Mouse (Mus musculus) kidney, embryonic 16.5 days (tissue): ENCODE measurements around the gene Col6a4. TPM values are rescaled to one million over a fixed set of nuclear protein-coding genes. Genes with fewer than 3 reads are reported as not detected.

Experiments used
- ATAC-seq: fragments of 200-750 bp; cut with Nextera tagmentation; 2 replicates; pipeline ENCODE4 v1.8.0; 2017; ENCODE audit warnings: moderate TSS enrichment; ENCODE audit not compliant: low FRiP score, low TSS enrichment
- H3K27ac ChIP-seq: fragments of 300-500 bp; sonication (generic); 2 replicates; pipeline ENCODE4 v1.5.1; 2014; ENCODE audit warnings: low read length
- H3K27me3 ChIP-seq: fragments of 300-500 bp; sonication (generic); 2 replicates; pipeline ENCODE4 v1.6.1; 2014; ENCODE audit warnings: low read length, control low read depth, mixed read lengths; ENCODE audit not compliant: insufficient read depth
- H3K36me3 ChIP-seq: fragments of 300-500 bp; sonication (generic); 2 replicates; pipeline ENCODE4 v1.6.1; 2014; ENCODE audit warnings: low read length, control low read depth, mixed read lengths; ENCODE audit not compliant: insufficient read depth
- H3K4me1 ChIP-seq: fragments of 300-500 bp; sonication (generic); 2 replicates; pipeline ENCODE4 v1.6.1; 2014; ENCODE audit warnings: low read length, control low read depth, mixed read lengths; ENCODE audit not compliant: insufficient read depth
- H3K4me2 ChIP-seq: fragments of 300-500 bp; sonication (generic); replicated peaks from 2 replicates; pipeline ENCODE4 v1.6.1; 2014; ENCODE audit warnings: low read depth, low read length
- H3K4me3 ChIP-seq: fragments of 300-500 bp; sonication (generic); 2 replicates; pipeline ENCODE4 v1.5.1; 2014; ENCODE audit warnings: mild to moderate bottlenecking, low read length
- H3K9ac ChIP-seq: fragments of 300-500 bp; sonication (generic); replicated peaks from 2 replicates; pipeline ENCODE4 v1.6.1; 2014; ENCODE audit warnings: low read length
- H3K9me3 ChIP-seq: fragments of 300-500 bp; sonication (generic); 2 replicates; pipeline ENCODE4 v1.6.1; 2016; ENCODE audit warnings: low read length, control low read depth
- WGBS: fragments of 180-500 bp; shearing (Covaris S2); extraction: QIAGEN DNeasy Blood & Tissue Kit; methylation state at CpG from one replicate; pipeline ENCODE4 v1.1.7; 2014; 5-methylcytosine and 5-hydroxymethylcytosine counted together
- polyA plus RNA-seq: library from polyadenylated mRNA; unstranded; fragments of >200 nt; fragmentation: Nextera tagmentation; extraction: Ambion mirVana; gene quantifications from 2 replicates; pipeline ENCODE4 v1.2.1, GENCODE M21; 2015

The Col6a4 gene
- polyA plus RNA-seq, 1 experiment from 2014 or later = 0.75 TPM

GRCm38 (mm10) chr9:106119075-106119474 lies 22.5 kb upstream of the Col6a4 start:
- no peak overlapping the region for H3K9ac ChIP-seq
- no peaks in the 10 kb centered on the region for H3K9me3 ChIP-seq
- no peaks in the 10 kb centered on the region for H3K4me1 ChIP-seq
- no peak for ATAC-seq
- H3K36me3 ChIP-seq = no peaks in the 10 kb centered on the region
- no peak overlapping the region for H3K4me3 ChIP-seq
- no peak overlapping the region for H3K4me2 ChIP-seq
- H3K27me3 ChIP-seq = no peaks in the 10 kb centered on the region
- no peak overlapping the region for H3K27ac ChIP-seq
- 81% methylated on average over 9 of the region's 9 CpGs for WGBS

GRCm38 (mm10) chr9:106115801-106116424 lies 19.3 kb upstream of the Col6a4 start:
- Histone ChIP-seq H3K9ac (no peak overlapping the region), H3K36me3 (no peaks in the 10 kb centered on the region), H3K4me2 (no peak overlapping the region; the same call in 1 of the 2 replicates), H3K4me3 (no peak overlapping the region), H3K27me3 (no peaks in the 10 kb centered on the region), H3K27ac (no peak overlapping the region), H3K9me3 (no peaks in the 10 kb centered on the region), H3K4me1 (no peaks in the 10 kb centered on the region)
- ATAC-seq = no peak
- 33% methylated on average over 13 of the region's 13 CpGs for WGBS

DNA sequence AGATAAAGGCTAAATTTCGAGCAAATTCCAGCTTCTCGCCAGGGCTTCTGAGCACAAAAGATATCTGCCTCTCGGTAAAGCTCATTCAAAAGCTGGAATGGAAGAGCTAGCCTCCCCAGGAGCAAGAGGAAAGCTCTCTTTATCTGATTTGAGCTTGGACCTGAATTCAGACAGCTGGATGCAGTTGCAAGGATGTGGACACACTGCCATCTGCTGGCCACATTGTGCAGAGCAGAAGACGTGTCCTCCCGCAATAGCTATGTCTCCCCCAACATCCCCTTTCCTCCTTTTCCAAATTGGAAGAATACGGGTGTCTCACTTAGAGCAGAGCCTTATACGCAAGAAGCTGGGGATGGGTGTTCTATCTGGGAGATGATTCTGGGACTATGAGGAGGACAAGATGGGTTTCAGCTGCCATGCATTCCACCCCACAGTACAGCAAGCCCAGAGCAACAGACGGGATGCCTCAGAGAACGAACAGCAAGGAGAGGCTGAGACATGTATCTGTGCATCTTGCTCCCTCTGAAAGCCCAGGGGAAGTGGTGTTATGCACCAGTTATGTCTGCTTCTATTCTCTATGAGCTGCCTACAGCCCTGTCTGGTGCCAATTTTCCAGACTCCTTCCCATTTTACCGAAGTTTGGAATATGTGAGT lies 16.3 kb upstream of the Col6a4 start:
- no peaks in the 10 kb centered on the region for H3K27me3 ChIP-seq
- no peak overlapping the region for H3K9ac ChIP-seq
- H3K9me3 ChIP-seq = no peaks in the 10 kb centered on the region
- no peak overlapping the region for H3K27ac ChIP-seq
- H3K4me3 ChIP-seq = no peak overlapping the region
- peak; percentile 63 for ATAC-seq
- 29% methylated on average over 10 of the region's 10 CpGs for whole genome bisulfite sequencing
- H3K4me1 ChIP-seq = no peaks in the 10 kb centered on the region
- no peaks in the 10 kb centered on the region for H3K36me3 ChIP-seq
- H3K4me2 ChIP-seq = no peak overlapping the region

- Histone ChIP-seq H3K36me3 (no peaks in the 10 kb centered on the region), H3K4me3 (no peak overlapping the region), H3K27me3 (no peaks in the 10 kb centered on the region), H3K9me3 (peaks cover 4% of the 10 kb centered on the region; the same call in 1 of the 2 replicates), H3K4me1 (no peaks in the 10 kb centered on the region), H3K27ac (no peak overlapping the region), H3K9ac (no peak overlapping the region), H3K4me2 (no peak overlapping the region)
- 78% methylated on average over 9 of the region's 9 CpGs for WGBS
- no peak for ATAC-seq
Observed at GRCm38 (mm10) chr9:106106241-106106640, 9.7 kb upstream of the Col6a4 start.

DNA sequence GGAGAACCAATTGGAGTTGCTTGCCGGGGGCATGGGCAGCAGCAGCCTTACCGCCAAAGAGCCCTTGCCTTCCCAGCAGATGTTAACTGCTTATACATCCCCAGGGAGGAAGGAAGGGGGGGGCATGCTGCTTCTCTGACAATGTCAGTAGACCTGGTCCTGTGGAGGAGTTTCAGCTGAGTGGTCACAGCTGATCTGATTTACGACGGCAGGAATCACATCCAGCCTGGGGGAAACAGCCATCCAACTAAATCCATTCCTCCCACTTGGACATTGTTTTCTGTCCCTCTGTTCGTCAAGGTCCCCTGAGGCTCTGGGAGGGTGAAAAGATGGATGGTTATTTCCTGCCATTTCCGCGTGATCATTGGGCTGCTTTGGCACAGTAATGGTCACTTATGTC lies 7.8 kb upstream of the Col6a4 start:
- Histone ChIP-seq H3K9ac (no peak overlapping the region), H3K27me3 (no peaks in the 10 kb centered on the region), H3K4me3 (no peak overlapping the region), H3K4me2 (no peak overlapping the region), H3K4me1 (no peaks in the 10 kb centered on the region), H3K9me3 (peaks cover 4% of the 10 kb centered on the region; the same call in 1 of the 2 replicates), H3K27ac (no peak overlapping the region), H3K36me3 (no peaks in the 10 kb centered on the region)
- peak; percentile 71 for ATAC-seq
- WGBS = 26% methylated on average over 7 of the region's 7 CpGs

GRCm38 (mm10) chr9:106101166-106101565 lies 4.6 kb upstream of the Col6a4 start:
- 79% methylated on average over 5 of the region's 5 CpGs for WGBS
- Histone ChIP-seq H3K4me3 (no peak overlapping the region), H3K9me3 (peaks cover 4% of the 10 kb centered on the region; the same call in 1 of the 2 replicates)

DNA sequence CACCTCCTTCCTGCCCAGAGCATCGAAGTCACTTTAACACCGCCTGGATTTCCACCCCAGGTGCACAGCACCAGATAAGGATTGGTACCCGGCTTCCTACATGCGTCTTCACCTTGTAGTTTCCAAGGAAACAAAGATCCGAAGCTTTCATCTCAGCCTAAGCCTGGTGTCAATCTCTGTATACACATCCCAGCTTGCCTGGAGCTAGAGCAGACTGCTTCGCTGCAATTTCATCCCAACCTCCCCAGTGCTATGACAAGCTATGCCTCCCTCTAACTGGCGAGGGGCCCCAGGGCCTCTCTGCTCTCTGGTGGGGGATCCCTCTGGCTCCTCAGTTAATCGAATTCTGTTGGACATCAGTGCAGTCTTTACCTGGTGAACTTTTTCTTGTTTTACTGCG lies 3.7 kb upstream of the Col6a4 start:
- Histone ChIP-seq H3K27me3 (no peaks in the 10 kb centered on the region), H3K4me2 (no peak overlapping the region), H3K36me3 (no peaks in the 10 kb centered on the region), H3K9me3 (peaks cover 3% of the 10 kb centered on the region; the same call in 1 of the 2 replicates), H3K9ac (no peak overlapping the region), H3K27ac (no peak overlapping the region), H3K4me1 (0 out of 2 replicates have a peak, but pooled peaks cover 4% of the 10 kb centered on the region), H3K4me3 (no peak overlapping the region)
- ATAC-seq = no peak
- 69% methylated on average over 9 of the region's 9 CpGs for WGBS

More at GRCm38 (mm10) chr9:106101166-106101565, 4.6 kb upstream of the Col6a4 start:
- Histone ChIP-seq H3K27ac (no peak overlapping the region), H3K4me2 (no peak overlapping the region), H3K9ac (no peak overlapping the region), H3K4me1 (0 out of 2 replicates have a peak, but pooled peaks cover 4% of the 10 kb centered on the region), H3K36me3 (no peaks in the 10 kb centered on the region), H3K27me3 (no peaks in the 10 kb centered on the region)
- ATAC-seq = no peak

GRCm38 (mm10) chr9:106099379-106100021 lies 2.9 kb upstream of the Col6a4 start:
- WGBS = 70% methylated on average over 22 of the region's 22 CpGs
- Histone ChIP-seq H3K36me3 (no peaks in the 10 kb centered on the region), H3K27me3 (no peaks in the 10 kb centered on the region), H3K4me3 (no peak overlapping the region), H3K27ac (no peak overlapping the region), H3K9ac (no peak overlapping the region), H3K9me3 (no peaks in the 10 kb centered on the region), H3K4me2 (peak overlapping the region; percentile 16; the same call in 1 of the 2 replicates), H3K4me1 (0 out of 2 replicates have a peak, but pooled peaks cover 4% of the 10 kb centered on the region)
- ATAC-seq = no peak

DNA sequence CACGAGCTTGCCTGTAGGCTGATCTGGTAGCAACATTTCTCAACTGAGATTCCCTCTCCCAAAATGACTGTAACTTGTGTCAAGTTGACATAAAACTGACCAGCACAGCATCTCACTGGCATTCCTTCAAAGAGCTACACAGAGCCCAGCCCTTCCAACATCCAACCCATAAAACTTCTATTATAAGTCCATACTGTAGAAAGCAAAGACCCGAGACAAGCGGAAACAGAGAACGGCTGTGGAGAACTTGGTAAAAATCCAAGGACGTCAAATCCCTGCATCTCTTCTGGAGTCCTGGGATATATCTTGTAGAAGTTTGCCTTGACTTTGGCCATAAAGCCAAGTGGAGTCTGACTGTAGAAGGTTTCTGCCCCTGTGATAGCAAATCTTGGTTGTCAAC lies 15.1 kb downstream of the Col6a4 start:
- no peak overlapping the region for H3K9ac ChIP-seq
- H3K9me3 ChIP-seq = no peaks in the 10 kb centered on the region
- no peak overlapping the region for H3K4me3 ChIP-seq
- no peaks in the 10 kb centered on the region for H3K27me3 ChIP-seq
- peak; percentile 53; the same call in 1 of the 2 replicates for ATAC-seq
- H3K36me3 ChIP-seq = no peaks in the 10 kb centered on the region
- H3K27ac ChIP-seq = no peak overlapping the region
- no peak overlapping the region for H3K4me2 ChIP-seq
- H3K4me1 ChIP-seq = no peaks in the 10 kb centered on the region
- WGBS = 70% methylated on average over 5 of the region's 5 CpGs
